Mouse (Mus musculus) liver, embryonic 14.5 days (tissue): ENCODE data around the gene Apoh.

Source experiments
- CTCF ChIP-seq: IDR thresholded peaks from 2 replicates; pipeline ENCODE4 v1.5.1; 2016; ENCODE audit warnings: antibody characterized with exemption, low read depth, control low read depth
- EP300 ChIP-seq: IDR thresholded peaks from 2 replicates; pipeline ENCODE4 v1.6.1; 2016; ENCODE audit warnings: antibody characterized with exemption, low read depth

GRCm38 (mm10) chr11:108395061-108395460, 51.9 kb downstream of the Apoh start:
- no peak for TF ChIP-seq EP300
- TF ChIP-seq CTCF: no peak
